Mouse (Mus musculus): ENCODE measurements at regions not wholly inside any gene's neighbourhood (a gene's known extent, or its start where the extent isn't known, plus 50 kb on each side); places are given as distances from the start of the nearest gene placed in this dataset.

GRCm38 (mm10) chr15:96817626-96818025 is 118.1 kb upstream of the Slc38a2 start:
- TF ChIP-seq CTCF (IDR thresholded peaks at IDR 0.05; ENCODE audit: extremely low read depth, insufficient read depth, low read length) (no peak), POLR2A (IDR thresholded peaks at IDR 0.05; ENCODE audit: extremely low read depth, insufficient read depth, low read length) (no peak)
